In the genomic region with DNA sequence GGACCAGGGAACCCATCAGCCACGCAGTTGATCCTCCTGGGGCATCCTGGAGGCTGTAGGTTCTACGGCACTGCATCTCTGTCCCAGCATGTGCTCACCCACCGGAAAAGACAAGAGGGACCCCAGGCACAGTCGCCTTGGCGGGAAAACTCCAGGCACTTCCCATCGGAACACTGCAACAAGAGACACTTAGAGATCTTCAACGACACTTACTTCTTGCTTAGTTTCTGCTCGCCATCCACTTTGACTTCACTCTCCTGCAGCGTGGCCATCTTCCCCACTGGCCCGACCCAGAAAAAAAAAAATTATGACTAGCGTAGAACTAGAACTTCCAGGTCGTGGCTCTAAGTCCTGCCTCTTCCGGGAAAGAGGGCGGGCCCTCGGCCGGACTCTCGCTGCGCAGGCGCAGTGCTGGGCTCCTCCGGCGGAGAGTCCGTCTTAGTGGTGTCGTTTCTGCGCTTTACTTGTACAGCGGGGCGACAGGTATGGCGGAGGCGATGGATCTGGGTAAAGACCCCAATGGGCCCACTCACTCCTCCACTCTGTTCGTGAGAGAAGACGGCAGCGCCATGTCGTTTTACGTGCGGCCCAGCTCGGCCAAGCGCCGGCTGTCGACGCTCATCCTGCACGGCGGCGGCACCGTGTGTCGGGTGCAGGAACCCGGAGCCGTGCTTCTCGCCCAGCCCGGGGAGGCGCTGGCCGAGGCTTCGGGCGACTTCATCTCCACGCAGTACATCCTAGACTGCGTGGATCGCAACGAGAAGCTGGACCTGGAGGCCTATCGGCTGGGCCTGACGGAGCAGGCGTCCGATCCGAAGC, we compare ENCODE assay signal across 8 mouse cellular contexts. TPM values are rescaled to one million over a fixed set of nuclear protein-coding genes. Genes with fewer than 3 reads are reported as not detected.
DNase-seq lines count a peak whose midpoint lies in the region; ATAC-seq and TF ChIP-seq lines count a peak whose summit lies in the region.

A gene (minus strand): TSS at position 327 of the 819 bp plus-strand sequence.
A gene (plus strand): TSS at position 402 of the 819 bp plus-strand sequence.

- no peak for TF ChIP-seq CTCF in bone marrow macrophage, adult 2 months (IDR thresholded peaks at IDR 0.05; ENCODE audit: low read depth, low read length)
- no peak for TF ChIP-seq CTCF in embryonic fibroblast, embryonic 13.5 days (IDR thresholded peaks at IDR 0.05; ENCODE audit: borderline replicate concordance, insufficient read depth, low read length)

- H3K36me3 ChIP-seq in kidney, embryonic 14.5 days (ENCODE audit: control insufficient read depth, insufficient read depth, low read length), result peaks cover 11% of the 10 kb centered on the region; the same call in 1 of the 2 replicates
- peaks cover 12% of the 10 kb centered on the region; the same call in 1 of the 2 replicates for H3K36me3 ChIP-seq in limb, embryonic 15.5 days

- H3K27ac ChIP-seq in bone marrow macrophage, adult 2 months (ENCODE audit: insufficient read depth, low read depth, low read length), result peak within 1 kb of the TSS; percentile 48
- H3K27ac ChIP-seq in embryonic fibroblast, embryonic 13.5 days (ENCODE audit: insufficient read depth, low read length), result peak within 1 kb of the TSS; percentile 50
- H3K27ac ChIP-seq in kidney, embryonic 14.5 days (ENCODE audit: low read depth, low read length), result peak within 1 kb of the TSS; percentile 74
- H3K27ac ChIP-seq in limb, embryonic 15.5 days, result peak within 1 kb of the TSS; percentile 87

- no peaks in the 10 kb centered on the region for H3K9me3 ChIP-seq in kidney, embryonic 14.5 days (ENCODE audit: control insufficient read depth, low read length)
- no peaks in the 10 kb centered on the region for H3K9me3 ChIP-seq in limb, embryonic 15.5 days

- ATAC-seq in kidney, embryonic 14.5 days (ENCODE audit: low FRiP score, low TSS enrichment), result peak; percentile 92
- peak; percentile 92 for ATAC-seq in limb, embryonic 15.5 days (ENCODE audit: insufficient number of reproducible peaks, low FRiP score, low TSS enrichment, low read depth)

- H3K4me2 ChIP-seq in kidney, embryonic 14.5 days (replicated peaks; ENCODE audit: low read depth, low read length), result peak within 1 kb of the TSS; percentile 96
- peak within 1 kb of the TSS; percentile 87 for H3K4me2 ChIP-seq in limb, embryonic 15.5 days

- WGBS in kidney, embryonic 14.5 days, result under 1% methylated on average over 61 of the region's 61 CpGs
- under 1% methylated on average over 61 of the region's 61 CpGs for WGBS in limb, embryonic 15.5 days

- H3K4me3 ChIP-seq in bone marrow macrophage, adult 2 months (ENCODE audit: insufficient read depth, low read length), result peak within 1 kb of the TSS; percentile 80
- H3K4me3 ChIP-seq in embryonic fibroblast, embryonic 13.5 days (ENCODE audit: insufficient read depth, low read length), result peak within 1 kb of the TSS; percentile 98
- H3K4me3 ChIP-seq in kidney, embryonic 14.5 days (ENCODE audit: low read length), result peak within 1 kb of the TSS; percentile 93
- H3K4me3 ChIP-seq in limb, embryonic 15.5 days, result peak within 1 kb of the TSS; percentile 96

- peak within 1 kb of the TSS; percentile 90 for H3K9ac ChIP-seq in kidney, embryonic 14.5 days (ENCODE audit: low read depth, low read length)
- peak within 1 kb of the TSS; percentile 83 for H3K9ac ChIP-seq in limb, embryonic 15.5 days

- H3K27me3 ChIP-seq in kidney, embryonic 14.5 days (ENCODE audit: control insufficient read depth, insufficient read depth, low read length), result no peaks in the 10 kb centered on the region
- H3K27me3 ChIP-seq in limb, embryonic 15.5 days, result no peaks in the 10 kb centered on the region

- H3K4me1 ChIP-seq in bone marrow macrophage, adult 2 months (ENCODE audit: control insufficient read depth, insufficient read depth, low read length), result peaks cover 9% of the 10 kb centered on the region
- no peaks in the 10 kb centered on the region; the same call in 1 of the 2 replicates for H3K4me1 ChIP-seq in embryonic fibroblast, embryonic 13.5 days (ENCODE audit: control insufficient read depth, insufficient read depth, low read length)
- H3K4me1 ChIP-seq in kidney, embryonic 14.5 days (ENCODE audit: control insufficient read depth, insufficient read depth, low read length), result peaks cover 6% of the 10 kb centered on the region
- peaks cover 17% of the 10 kb centered on the region for H3K4me1 ChIP-seq in limb, embryonic 15.5 days

- no peak for TF ChIP-seq POLR2A in bone marrow macrophage, adult 2 months (IDR thresholded peaks at IDR 0.05; ENCODE audit: borderline replicate concordance, low read depth, low read length)
- peak; percentile 94 for TF ChIP-seq POLR2A in embryonic fibroblast, embryonic 13.5 days (IDR thresholded peaks at IDR 0.05; ENCODE audit: low read depth, low read length)

- peak; percentile 96 for DNase-seq in A20 (ENCODE audit: low read depth, low spot score)
- DNase-seq in heart, adult 9 months (ENCODE audit: low spot score in 2 of 2), result peak; percentile 93 to 94
- DNase-seq in monocyte, adult 2 months (ENCODE audit: low read depth in 1 of 2, low spot score in 2 of 2), result peak; percentile 70 to 88
- peak; percentile 93 to 95 for DNase-seq in spleen, postnatal 36 days (ENCODE audit: low spot score in 2 of 2)

RNA-seq across cellular contexts. Expression of the first gene that starts in this region (rescaled TPM):
- 45.6 and 53.8 TPM in 2 replicates for polyA plus RNA-seq in bone marrow macrophage, adult 2 months (2012; ENCODE audit: insufficient read depth, insufficient read length, missing spikeins)
- polyA plus RNA-seq in embryonic fibroblast, embryonic 13.5 days (2011; ENCODE audit: insufficient read length, low read depth, missing spikeins), result 141 and 154 TPM in 2 replicates
- polyA plus RNA-seq in kidney, embryonic 14.5 days (2014; fragmentation: Nextera tagmentation; extraction: Ambion mirVana), result 186 and 260 TPM in 2 replicates
- polyA plus RNA-seq in limb, embryonic 15.5 days (2015; fragmentation: Nextera tagmentation; extraction: Ambion mirVana), result 172 and 178 TPM in 2 replicates

RNA-seq across cellular contexts. Expression of the second gene that starts in this region (rescaled TPM):
- polyA plus RNA-seq in bone marrow macrophage, adult 2 months (2012; ENCODE audit: insufficient read depth, insufficient read length, missing spikeins), result 10.1 and 11.1 TPM in 2 replicates
- polyA plus RNA-seq in embryonic fibroblast, embryonic 13.5 days (2011; ENCODE audit: insufficient read length, low read depth, missing spikeins), result 7.5 and 8.0 TPM in 2 replicates
- polyA plus RNA-seq in kidney, embryonic 14.5 days (2014; fragmentation: Nextera tagmentation; extraction: Ambion mirVana), result 23.1 and 27.6 TPM in 2 replicates
- 22.7 and 23.2 TPM in 2 replicates for polyA plus RNA-seq in limb, embryonic 15.5 days (2015; fragmentation: Nextera tagmentation; extraction: Ambion mirVana)

Comparison
In these comparisons a context has a peak if more than half of its experiments do, and no peak if none do; other contexts are left out.
1. Peak in every context shown above with its lines: DNase-seq, ATAC-seq, H3K4me3 ChIP-seq and H3K27ac ChIP-seq.